Mouse (Mus musculus): Measurements from ENCODE around the gene C2cd3. TPM values are rescaled to one million over a fixed set of nuclear protein-coding genes. Genes with fewer than 3 reads are reported as not detected.
A peak's percentile ranks its signal among the peaks of the same experiment; 100 is the strongest.

Gene C2cd3
- polyA plus RNA-seq, 1 experiment from 2014 or later, result 8.5 TPM

- Histone ChIP-seq H3K36me3 (peaks cover 76% of the 10 kb centered on the region), H3K27me3 (no peaks in the 10 kb centered on the region), H3K9me3 (replicated peaks) (no peaks in the 10 kb centered on the region), H3K27ac (no peak overlapping the region), H3K9ac (no peak overlapping the region), H3K4me1 (replicated peaks) (no peaks in the 10 kb centered on the region), H3K4me2 (no peak overlapping the region), H3K4me3 (replicated peaks) (no peak overlapping the region)
- no peak for ATAC-seq (ENCODE audit: low read depth)
- no peak for DNase-seq
- WGBS (ENCODE audit: insufficient replicate concordance), result 88% methylated on average over 5 of the region's 5 CpGs
Observed at GRCm38 (mm10) chr7:100407677-100408076, 35.6 kb downstream of the C2cd3 start.

- H3K9ac ChIP-seq, result no peak overlapping the region
- no peak for ATAC-seq (ENCODE audit: low read depth)
Observed at GRCm38 (mm10) chr7:100408684-100409083, 36.7 kb downstream of the C2cd3 start.

GRCm38 (mm10) chr7:100425795-100426194 lies 53.8 kb downstream of the C2cd3 start:
- ATAC-seq (ENCODE audit: low read depth) (no peak), DNase-seq (no peak)
- H3K27me3 ChIP-seq, result no peaks in the 10 kb centered on the region
- 79% methylated on average over 3 of the region's 3 CpGs for WGBS (ENCODE audit: insufficient replicate concordance)
- no peak overlapping the region for H3K4me2 ChIP-seq
- H3K9ac ChIP-seq, result no peak overlapping the region
- peaks cover 78% of the 10 kb centered on the region for H3K36me3 ChIP-seq
- no peak overlapping the region for H3K4me3 ChIP-seq (replicated peaks)
- no peaks in the 10 kb centered on the region for H3K9me3 ChIP-seq (replicated peaks)
- no peak overlapping the region for H3K27ac ChIP-seq
- no peaks in the 10 kb centered on the region for H3K4me1 ChIP-seq (replicated peaks)

More at GRCm38 (mm10) chr7:100408684-100409083, 36.7 kb downstream of the C2cd3 start:
- 84% methylated on average over 4 of the region's 4 CpGs for WGBS (ENCODE audit: insufficient replicate concordance)
- Histone ChIP-seq H3K27ac (no peak overlapping the region), H3K4me1 (replicated peaks) (no peaks in the 10 kb centered on the region), H3K4me2 (no peak overlapping the region), H3K9me3 (replicated peaks) (no peaks in the 10 kb centered on the region), H3K36me3 (peaks cover 77% of the 10 kb centered on the region), H3K27me3 (no peaks in the 10 kb centered on the region), H3K4me3 (replicated peaks) (no peak overlapping the region)
- DNase-seq, result no peak

- ATAC-seq (ENCODE audit: low read depth) (no peak), DNase-seq (peak; percentile 43)
- no peaks in the 10 kb centered on the region for H3K27me3 ChIP-seq
- H3K9me3 ChIP-seq (replicated peaks), result no peaks in the 10 kb centered on the region
- H3K4me3 ChIP-seq (replicated peaks), result no peak overlapping the region
- no peak overlapping the region for H3K4me2 ChIP-seq
- WGBS (ENCODE audit: insufficient replicate concordance), result 58% methylated on average over 3 of the region's 3 CpGs
- no peak overlapping the region for H3K9ac ChIP-seq
- H3K4me1 ChIP-seq (replicated peaks), result no peaks in the 10 kb centered on the region
- H3K27ac ChIP-seq, result no peak overlapping the region
- H3K36me3 ChIP-seq, result peaks cover 84% of the 10 kb centered on the region
Observed at GRCm38 (mm10) chr7:100429102-100429501, 57.1 kb downstream of the C2cd3 start.

GRCm38 (mm10) chr7:100429911-100430310 lies 57.9 kb downstream of the C2cd3 start:
- no peak overlapping the region; the same call in 1 of the 2 replicates for H3K27ac ChIP-seq
- H3K27me3 ChIP-seq, result no peaks in the 10 kb centered on the region
- no peak overlapping the region for H3K4me2 ChIP-seq
- no peaks in the 10 kb centered on the region for H3K9me3 ChIP-seq (replicated peaks)
- no peak overlapping the region for H3K4me3 ChIP-seq (replicated peaks)
- 76% methylated on average over 11 of the region's 11 CpGs for WGBS (ENCODE audit: insufficient replicate concordance)
- ATAC-seq (ENCODE audit: low read depth) (peak; percentile 36; the same call in 1 of the 2 replicates), DNase-seq (peak; percentile 20)
- no peaks in the 10 kb centered on the region for H3K4me1 ChIP-seq (replicated peaks)
- no peak overlapping the region for H3K9ac ChIP-seq
- peaks cover 75% of the 10 kb centered on the region for H3K36me3 ChIP-seq

- DNase-seq, result no peak
- no peak overlapping the region for H3K27ac ChIP-seq
- no peak overlapping the region for H3K9ac ChIP-seq
- H3K9me3 ChIP-seq (replicated peaks), result no peaks in the 10 kb centered on the region
- ATAC-seq (ENCODE audit: low read depth), result no peak
- H3K4me1 ChIP-seq (replicated peaks), result no peaks in the 10 kb centered on the region
- 86% methylated on average over 5 of the region's 5 CpGs for WGBS (ENCODE audit: insufficient replicate concordance)
- no peak overlapping the region for H3K4me2 ChIP-seq
- H3K27me3 ChIP-seq, result no peaks in the 10 kb centered on the region
- H3K36me3 ChIP-seq, result peaks cover 75% of the 10 kb centered on the region
- no peak overlapping the region for H3K4me3 ChIP-seq (replicated peaks)
Observed at GRCm38 (mm10) chr7:100431103-100431502, 59.1 kb downstream of the C2cd3 start.

- ATAC-seq (ENCODE audit: low read depth) (no peak), DNase-seq (no peak)
- no peak overlapping the region for H3K9ac ChIP-seq
- H3K27me3 ChIP-seq, result no peaks in the 10 kb centered on the region
- no peak overlapping the region for H3K4me2 ChIP-seq
- peaks cover 76% of the 10 kb centered on the region for H3K36me3 ChIP-seq
- no peaks in the 10 kb centered on the region for H3K4me1 ChIP-seq (replicated peaks)
- no peak overlapping the region for H3K27ac ChIP-seq
- 90% methylated on average over 6 of the region's 6 CpGs for WGBS (ENCODE audit: insufficient replicate concordance)
- H3K9me3 ChIP-seq (replicated peaks), result no peaks in the 10 kb centered on the region
- no peak overlapping the region for H3K4me3 ChIP-seq (replicated peaks)
Observed at GRCm38 (mm10) chr7:100433295-100433694, 61.3 kb downstream of the C2cd3 start.

- 0 out of 2 replicates have a peak, but pooled peaks cover under 1% of the 10 kb centered on the region for H3K4me1 ChIP-seq (replicated peaks)
- no peak overlapping the region for H3K4me2 ChIP-seq
- H3K27me3 ChIP-seq, result no peaks in the 10 kb centered on the region
- no peaks in the 10 kb centered on the region for H3K9me3 ChIP-seq (replicated peaks)
- 56% methylated on average over 4 of the region's 4 CpGs for WGBS (ENCODE audit: insufficient replicate concordance)
- no peak overlapping the region for H3K9ac ChIP-seq
- H3K36me3 ChIP-seq, result peaks cover 74% of the 10 kb centered on the region
- no peak for DNase-seq
- H3K4me3 ChIP-seq (replicated peaks), result no peak overlapping the region
- no peak overlapping the region for H3K27ac ChIP-seq
- ATAC-seq (ENCODE audit: low read depth), result no peak
Observed at GRCm38 (mm10) chr7:100443728-100444127, 71.7 kb downstream of the C2cd3 start.

- WGBS (ENCODE audit: insufficient replicate concordance), result 92% methylated on average over 5 of the region's 5 CpGs
- Histone ChIP-seq H3K27me3 (no peaks in the 10 kb centered on the region), H3K36me3 (peaks cover 78% of the 10 kb centered on the region)
Observed at GRCm38 (mm10) chr7:100446271-100446670, 74.2 kb downstream of the C2cd3 start.

GRCm38 (mm10) chr7:100448530-100448929 lies 76.5 kb downstream of the C2cd3 start:
- H3K9me3 ChIP-seq (replicated peaks), result no peaks in the 10 kb centered on the region
- 0 out of 2 replicates have a peak, but pooled peaks cover 6% of the 10 kb centered on the region for H3K4me1 ChIP-seq (replicated peaks)
- ATAC-seq (ENCODE audit: low read depth), result no peak
- no peak overlapping the region for H3K9ac ChIP-seq
- H3K27ac ChIP-seq, result no peak overlapping the region
- H3K36me3 ChIP-seq, result peaks cover 78% of the 10 kb centered on the region
- WGBS (ENCODE audit: insufficient replicate concordance), result 93% methylated on average over 12 of the region's 12 CpGs
- H3K27me3 ChIP-seq, result no peaks in the 10 kb centered on the region
- H3K4me3 ChIP-seq (replicated peaks), result no peak overlapping the region
- DNase-seq, result no peak
- no peak overlapping the region for H3K4me2 ChIP-seq

More at GRCm38 (mm10) chr7:100446271-100446670, 74.2 kb downstream of the C2cd3 start:
- DNase-seq, result no peak
- Histone ChIP-seq H3K4me2 (no peak overlapping the region), H3K4me3 (replicated peaks) (no peak overlapping the region), H3K27ac (no peak overlapping the region), H3K9ac (no peak overlapping the region), H3K9me3 (replicated peaks) (no peaks in the 10 kb centered on the region), H3K4me1 (replicated peaks) (0 out of 2 replicates have a peak, but pooled peaks cover 6% of the 10 kb centered on the region)
- ATAC-seq (ENCODE audit: low read depth), result no peak

- H3K27ac ChIP-seq, result 0 out of 2 replicates have a peak overlapping the region, but pooled peaks have one; percentile 14
- DNase-seq (no peak), ATAC-seq (ENCODE audit: low read depth) (no peak; the same call in 1 of the 2 replicates)
- no peaks in the 10 kb centered on the region for H3K27me3 ChIP-seq
- H3K4me2 ChIP-seq, result no peak overlapping the region
- no peak overlapping the region for H3K4me3 ChIP-seq (replicated peaks)
- 41% methylated on average over 3 of the region's 3 CpGs for WGBS (ENCODE audit: insufficient replicate concordance)
- H3K9me3 ChIP-seq (replicated peaks), result no peaks in the 10 kb centered on the region
- H3K36me3 ChIP-seq, result peaks cover 76% of the 10 kb centered on the region
- H3K4me1 ChIP-seq (replicated peaks), result 0 out of 2 replicates have a peak, but pooled peaks cover 6% of the 10 kb centered on the region
- no peak overlapping the region for H3K9ac ChIP-seq
Observed at GRCm38 (mm10) chr7:100448985-100449384, 77.0 kb downstream of the C2cd3 start.

GRCm38 (mm10) chr7:100458153-100458552 lies 86.1 kb downstream of the C2cd3 start:
- H3K27ac ChIP-seq, result peak overlapping the region; percentile 100
- ATAC-seq (ENCODE audit: low read depth) (peak; percentile 92), DNase-seq (peak; percentile 78)
- peak overlapping the region; percentile 42 for H3K4me2 ChIP-seq
- 21% methylated on average over 1 of the region's 1 CpGs for WGBS (ENCODE audit: insufficient replicate concordance)
- no peak overlapping the region for H3K4me3 ChIP-seq (replicated peaks)
- peaks cover 63% of the 10 kb centered on the region for H3K4me1 ChIP-seq (replicated peaks)
- H3K36me3 ChIP-seq, result peaks cover 74% of the 10 kb centered on the region
- H3K9me3 ChIP-seq (replicated peaks), result no peaks in the 10 kb centered on the region
- peak overlapping the region; percentile 67 for H3K9ac ChIP-seq
- no peaks in the 10 kb centered on the region for H3K27me3 ChIP-seq

Measured in liver, embryonic 13.5 days (tissue).